Mouse (Mus musculus): Measurements from ENCODE around the gene Pced1b. TPM values are rescaled to one million over a fixed set of nuclear protein-coding genes. Genes with fewer than 3 reads are reported as not detected.

The Pced1b gene
- total and polyA plus RNA-seq, 3 experiments = 6.6 to 36.5 TPM; not detected in 1

GRCm38 (mm10) chr15:97412861-97413260 is 166.0 kb downstream of the Pced1b start:
- H3K27me3 ChIP-seq (ENCODE audit: control insufficient read depth in 1 of 2, insufficient read depth in 2 of 2, low read length in 2 of 2) = no peaks in the 10 kb centered on the region; a peak in 1 of 4 replicates
- no peaks in the 10 kb centered on the region for H3K4me1 ChIP-seq (ENCODE audit: control insufficient read depth in 1 of 2, insufficient read depth in 2 of 2, low read length in 2 of 2)
- no peak overlapping the region for H3K9ac ChIP-seq (ENCODE audit: control insufficient read depth, low read depth, low read length, poor library complexity, severe bottlenecking)
- H3K27ac ChIP-seq (ENCODE audit: control insufficient read depth, low read depth, low read length) = no peak overlapping the region
- H3K4me3 ChIP-seq (ENCODE audit: control insufficient read depth in 1 of 2, insufficient read depth in 1 of 2, low read depth in 2 of 2, low read length in 2 of 2) = no peak overlapping the region
- H3K79me2 ChIP-seq (ENCODE audit: control insufficient read depth, insufficient read depth, low read length, poor library complexity) = no peaks in the 10 kb centered on the region
- DNase-seq (ENCODE audit: low read depth, low spot score) = no peak
- TF ChIP-seq NELFE (IDR thresholded peaks at IDR 0.05; ENCODE audit: low read depth, low read length) = no peak
- no peak for TF ChIP-seq ELF1 (IDR thresholded peaks at IDR 0.05; ENCODE audit: low read depth, low read length)
- no peak for TF ChIP-seq TBP (IDR thresholded peaks at IDR 0.05; ENCODE audit: low read depth, low read length)
- no peak for TF ChIP-seq BHLHE40 (IDR thresholded peaks at IDR 0.05; ENCODE audit: borderline replicate concordance, low read depth, low read length)
- no peak for TF ChIP-seq MAZ (IDR thresholded peaks at IDR 0.05; ENCODE audit: low read depth, low read length)
- TF ChIP-seq ZKSCAN1 (IDR thresholded peaks at IDR 0.05; ENCODE audit: low read depth, low read length) = no peak
- TF ChIP-seq MEF2A (IDR thresholded peaks at IDR 0.05; ENCODE audit: extremely low read depth, insufficient replicate concordance, low read depth, low read length, poor library complexity, severe bottlenecking) = no peak
- no peak for TF ChIP-seq RAD21 (IDR thresholded peaks at IDR 0.05; ENCODE audit: low read depth, low read length)
- no peak for TF ChIP-seq SMC3 (IDR thresholded peaks at IDR 0.05; ENCODE audit: low read depth, low read length)
- TF ChIP-seq HCFC1 (IDR thresholded peaks at IDR 0.05; ENCODE audit: low read depth, low read length) = no peak
- no peak for TF ChIP-seq MXI1 (IDR thresholded peaks at IDR 0.05; ENCODE audit: low read depth, low read length)
- no peak for TF ChIP-seq TAL1 (IDR thresholded peaks at IDR 0.05; ENCODE audit: low read length)
- no peak for TF ChIP-seq NRF1 (IDR thresholded peaks at IDR 0.05; ENCODE audit: insufficient read depth, low read depth, low read length, poor library complexity, severe bottlenecking)
- TF ChIP-seq MAX (IDR thresholded peaks at IDR 0.05; ENCODE audit: low read length) = no peak
- TF ChIP-seq TCF12 (IDR thresholded peaks at IDR 0.05; ENCODE audit: low read depth, low read length) = no peak
- TF ChIP-seq EP300 (IDR thresholded peaks at IDR 0.05; ENCODE audit: low read depth in 1 of 2, low read length in 2 of 2) = no peak
- no peak for TF ChIP-seq KAT2A (conservative IDR thresholded peaks at IDR 0.05; ENCODE audit: low read depth, low read length)
- TF ChIP-seq CHD2 (IDR thresholded peaks at IDR 0.05; ENCODE audit: low read length) = no peak
- no peak for TF ChIP-seq GABPA (IDR thresholded peaks at IDR 0.05; ENCODE audit: low read depth, low read length)
- no peak for TF ChIP-seq SIN3A (IDR thresholded peaks at IDR 0.05; ENCODE audit: low read length)
- no peaks in the 10 kb centered on the region for H3K36me3 ChIP-seq (ENCODE audit: control insufficient read depth in 1 of 2, insufficient read depth in 2 of 2, low read length in 2 of 2)
- H3K9me3 ChIP-seq (replicated peaks; ENCODE audit: insufficient read depth, low read length) = no peaks in the 10 kb centered on the region

GRCm38 (mm10) chr15:97414718-97415413 is 168.0 kb downstream of the Pced1b start:
- H3K4me3 ChIP-seq (ENCODE audit: control insufficient read depth in 1 of 2, insufficient read depth in 1 of 2, low read depth in 2 of 2, low read length in 2 of 2) = no peak overlapping the region
- H3K36me3 ChIP-seq (ENCODE audit: control insufficient read depth in 1 of 2, insufficient read depth in 2 of 2, low read length in 2 of 2) = no peaks in the 10 kb centered on the region
- H3K9me3 ChIP-seq (replicated peaks; ENCODE audit: insufficient read depth, low read length) = no peaks in the 10 kb centered on the region
- no peak for DNase-seq (ENCODE audit: low read depth, low spot score)
- no peak overlapping the region for H3K9ac ChIP-seq (ENCODE audit: control insufficient read depth, low read depth, low read length, poor library complexity, severe bottlenecking)
- H3K4me1 ChIP-seq (ENCODE audit: control insufficient read depth in 1 of 2, insufficient read depth in 2 of 2, low read length in 2 of 2) = no peaks in the 10 kb centered on the region
- H3K79me2 ChIP-seq (ENCODE audit: control insufficient read depth, insufficient read depth, low read length, poor library complexity) = no peaks in the 10 kb centered on the region
- H3K27ac ChIP-seq (ENCODE audit: control insufficient read depth, low read depth, low read length) = no peak overlapping the region
- no peaks in the 10 kb centered on the region; a peak in 1 of 4 replicates for H3K27me3 ChIP-seq (ENCODE audit: control insufficient read depth in 1 of 2, insufficient read depth in 2 of 2, low read length in 2 of 2)
- TF ChIP-seq EP300 (IDR thresholded peaks at IDR 0.05; ENCODE audit: low read depth in 1 of 2, low read length in 2 of 2) (no peak), RCOR1 (IDR thresholded peaks at IDR 0.05; ENCODE audit: low read depth, low read length) (no peak), RAD21 (IDR thresholded peaks at IDR 0.05; ENCODE audit: low read depth, low read length) (no peak), MEF2A (IDR thresholded peaks at IDR 0.05; ENCODE audit: extremely low read depth, insufficient replicate concordance, low read depth, low read length, poor library complexity, severe bottlenecking) (no peak), ZNF384 (IDR thresholded peaks at IDR 0.05; ENCODE audit: low read depth, low read length) (no peak)
